Mouse (Mus musculus): ENCODE measurements around the gene 2310033P09Rik. TPM values are rescaled to one million over a fixed set of nuclear protein-coding genes. Genes with fewer than 3 reads are reported as not detected.

2310033P09Rik gene
- polyA plus RNA-seq, 1 experiment from 2014 or later, result 31.3 TPM

GRCm38 (mm10) chr11:59174189-59174838 is 33.8 kb upstream of the 2310033P09Rik start:
- WGBS, result 46% methylated on average over 6 of the region's 6 CpGs

GRCm38 (mm10) chr11:59176475-59176874 is 31.6 kb upstream of the 2310033P09Rik start:
- H3K36me3 ChIP-seq, result no peaks in the 10 kb centered on the region
- H3K4me3 ChIP-seq (replicated peaks), result peak overlapping the region; percentile 27
- no peak for ATAC-seq (ENCODE audit: insufficient number of reproducible peaks, low FRiP score, low TSS enrichment, low read depth)
- H3K27me3 ChIP-seq, result peaks cover 71% of the 10 kb centered on the region
- no peaks in the 10 kb centered on the region for H3K9me3 ChIP-seq (replicated peaks)
- H3K4me2 ChIP-seq (replicated peaks), result peak overlapping the region; percentile 28
- H3K4me1 ChIP-seq, result peaks cover 7% of the 10 kb centered on the region; the same call in 1 of the 2 replicates
- no peak overlapping the region for H3K27ac ChIP-seq (replicated peaks)
- no peak overlapping the region for H3K9ac ChIP-seq
- WGBS, result 4% methylated on average over 48 of the region's 48 CpGs

More at GRCm38 (mm10) chr11:59174189-59174838, 33.8 kb upstream of the 2310033P09Rik start:
- Histone ChIP-seq H3K27ac (replicated peaks) (no peak overlapping the region), H3K9ac (no peak overlapping the region), H3K4me2 (replicated peaks) (no peak overlapping the region), H3K27me3 (peaks cover 65% of the 10 kb centered on the region), H3K4me1 (peaks cover 7% of the 10 kb centered on the region; the same call in 1 of the 2 replicates), H3K9me3 (replicated peaks) (no peaks in the 10 kb centered on the region), H3K4me3 (replicated peaks) (no peak overlapping the region), H3K36me3 (no peaks in the 10 kb centered on the region)
- no peak for ATAC-seq (ENCODE audit: insufficient number of reproducible peaks, low FRiP score, low TSS enrichment, low read depth)

- Histone ChIP-seq H3K9me3 (replicated peaks) (no peaks in the 10 kb centered on the region), H3K9ac (no peak overlapping the region), H3K36me3 (no peaks in the 10 kb centered on the region), H3K27ac (replicated peaks) (no peak overlapping the region), H3K4me1 (peaks cover 7% of the 10 kb centered on the region; the same call in 1 of the 2 replicates), H3K4me3 (replicated peaks) (peak overlapping the region; percentile 27; the same call in 1 of the 2 replicates), H3K4me2 (replicated peaks) (peak overlapping the region; percentile 28), H3K27me3 (peaks cover 71% of the 10 kb centered on the region)
- no peak for ATAC-seq (ENCODE audit: insufficient number of reproducible peaks, low FRiP score, low TSS enrichment, low read depth)
- 6% methylated on average over 33 of the region's 34 CpGs for WGBS
Observed at GRCm38 (mm10) chr11:59176921-59177320, 31.2 kb upstream of the 2310033P09Rik start.

GRCm38 (mm10) chr11:59182864-59183331 is 25.2 kb upstream of the 2310033P09Rik start, which contains the start of gene Gjc2:
Gene Gjc2, minus strand, starts transcription at chr11:59183213.
- H3K27me3 ChIP-seq, result peaks cover 20% of the 10 kb centered on the region
- H3K4me3 ChIP-seq (replicated peaks), result no peak within 1 kb of the TSS
- no peak within 1 kb of the TSS for H3K4me2 ChIP-seq (replicated peaks)
- H3K36me3 ChIP-seq, result peaks cover 30% of the 10 kb centered on the region
- H3K27ac ChIP-seq (replicated peaks), result no peak within 1 kb of the TSS
- no peak within 1 kb of the TSS for H3K9ac ChIP-seq
- no peaks in the 10 kb centered on the region for H3K9me3 ChIP-seq (replicated peaks)
- WGBS, result 33% methylated on average over 3 of the region's 3 CpGs
- ATAC-seq (ENCODE audit: insufficient number of reproducible peaks, low FRiP score, low TSS enrichment, low read depth), result no peak
- no peaks in the 10 kb centered on the region for H3K4me1 ChIP-seq

- WGBS, result 39% methylated on average over 3 of the region's 3 CpGs
- H3K27me3 ChIP-seq, result peaks cover 11% of the 10 kb centered on the region
- no peaks in the 10 kb centered on the region for H3K9me3 ChIP-seq (replicated peaks)
- H3K4me3 ChIP-seq (replicated peaks), result no peak overlapping the region
- H3K36me3 ChIP-seq, result peaks cover 34% of the 10 kb centered on the region
- no peaks in the 10 kb centered on the region for H3K4me1 ChIP-seq
- H3K27ac ChIP-seq (replicated peaks), result no peak overlapping the region
- 0 out of 2 replicates have a peak, but pooled peaks have one; percentile 25 for ATAC-seq (ENCODE audit: insufficient number of reproducible peaks, low FRiP score, low TSS enrichment, low read depth)
- H3K9ac ChIP-seq, result no peak overlapping the region
- no peak overlapping the region for H3K4me2 ChIP-seq (replicated peaks)
Observed at GRCm38 (mm10) chr11:59183821-59184220, 24.3 kb upstream of the 2310033P09Rik start.

- Histone ChIP-seq H3K27ac (replicated peaks) (no peak overlapping the region), H3K4me1 (peaks cover 7% of the 10 kb centered on the region; the same call in 1 of the 2 replicates), H3K27me3 (no peaks in the 10 kb centered on the region), H3K4me3 (replicated peaks) (no peak overlapping the region), H3K9me3 (replicated peaks) (no peaks in the 10 kb centered on the region), H3K36me3 (peaks cover 34% of the 10 kb centered on the region), H3K4me2 (replicated peaks) (no peak overlapping the region), H3K9ac (no peak overlapping the region)
- WGBS, result 64% methylated on average over 5 of the region's 5 CpGs
- ATAC-seq (ENCODE audit: insufficient number of reproducible peaks, low FRiP score, low TSS enrichment, low read depth), result no peak
Observed at GRCm38 (mm10) chr11:59185490-59185889, 22.6 kb upstream of the 2310033P09Rik start.

- Histone ChIP-seq H3K9me3 (replicated peaks) (no peaks in the 10 kb centered on the region), H3K27me3 (no peaks in the 10 kb centered on the region), H3K4me1 (peaks cover 13% of the 10 kb centered on the region), H3K36me3 (peaks cover 34% of the 10 kb centered on the region), H3K9ac (no peak overlapping the region), H3K4me3 (replicated peaks) (no peak overlapping the region), H3K4me2 (replicated peaks) (no peak overlapping the region), H3K27ac (replicated peaks) (no peak overlapping the region)
- no peak for ATAC-seq (ENCODE audit: insufficient number of reproducible peaks, low FRiP score, low TSS enrichment, low read depth)
- WGBS, result 79% methylated on average over 6 of the region's 6 CpGs
Observed at GRCm38 (mm10) chr11:59187706-59188105, 20.4 kb upstream of the 2310033P09Rik start.

GRCm38 (mm10) chr11:59191231-59192058 is 16.7 kb upstream of the 2310033P09Rik start:
- peaks cover 13% of the 10 kb centered on the region for H3K4me1 ChIP-seq
- H3K36me3 ChIP-seq, result peaks cover 9% of the 10 kb centered on the region; the same call in 1 of the 2 replicates
- no peaks in the 10 kb centered on the region for H3K27me3 ChIP-seq
- H3K27ac ChIP-seq (replicated peaks), result peak overlapping the region; percentile 94
- H3K4me3 ChIP-seq (replicated peaks), result peak overlapping the region; percentile 72
- H3K9me3 ChIP-seq (replicated peaks), result no peaks in the 10 kb centered on the region
- H3K9ac ChIP-seq, result peak overlapping the region; percentile 62
- ATAC-seq (ENCODE audit: insufficient number of reproducible peaks, low FRiP score, low TSS enrichment, low read depth), result peak; percentile 93
- peak overlapping the region; percentile 80 for H3K4me2 ChIP-seq (replicated peaks)
- under 1% methylated on average over 59 of the region's 59 CpGs for WGBS

GRCm38 (mm10) chr11:59192059-59192386 is 16.1 kb upstream of the 2310033P09Rik start, which contains the start of gene Guk1:
Gene Guk1, minus strand, starts transcription at chr11:59192212.
- Histone ChIP-seq H3K27me3 (no peaks in the 10 kb centered on the region), H3K4me1 (peaks cover 13% of the 10 kb centered on the region), H3K27ac (replicated peaks) (peak within 1 kb of the TSS; percentile 94), H3K36me3 (0 out of 2 replicates have a peak, but pooled peaks cover 4% of the 10 kb centered on the region), H3K9ac (peak within 1 kb of the TSS; percentile 62), H3K9me3 (replicated peaks) (no peaks in the 10 kb centered on the region), H3K4me2 (replicated peaks) (peak within 1 kb of the TSS; percentile 80), H3K4me3 (replicated peaks) (peak within 1 kb of the TSS; percentile 72)
- WGBS, result 6% methylated on average over 16 of the region's 16 CpGs
- ATAC-seq (ENCODE audit: insufficient number of reproducible peaks, low FRiP score, low TSS enrichment, low read depth), result no peak

GRCm38 (mm10) chr11:59196230-59196629 is 11.9 kb upstream of the 2310033P09Rik start:
- Histone ChIP-seq H3K4me1 (peaks cover 4% of the 10 kb centered on the region), H3K36me3 (peaks cover 8% of the 10 kb centered on the region), H3K27me3 (no peaks in the 10 kb centered on the region), H3K4me2 (replicated peaks) (no peak overlapping the region), H3K27ac (replicated peaks) (no peak overlapping the region), H3K9me3 (replicated peaks) (no peaks in the 10 kb centered on the region), H3K9ac (no peak overlapping the region), H3K4me3 (replicated peaks) (no peak overlapping the region)
- no peak for ATAC-seq (ENCODE audit: insufficient number of reproducible peaks, low FRiP score, low TSS enrichment, low read depth)

All from embryonic facial prominence, embryonic 15.5 days (tissue).